Mouse (Mus musculus): Measurements from ENCODE around the gene Hnrnpm.
A peak's percentile ranks its signal among the peaks of the same experiment; 100 is the strongest.

Hnrnpm gene

GRCm38 (mm10) chr17:33686760-33687159 is at the start of gene Hnrnpm:
Hnrnpm (minus strand) TSS chr17:33686860.
- TF ChIP-seq GATA4 (IDR thresholded peaks at IDR 0.05; ENCODE audit: insufficient replicate concordance, low read length), result no peak

DNA sequence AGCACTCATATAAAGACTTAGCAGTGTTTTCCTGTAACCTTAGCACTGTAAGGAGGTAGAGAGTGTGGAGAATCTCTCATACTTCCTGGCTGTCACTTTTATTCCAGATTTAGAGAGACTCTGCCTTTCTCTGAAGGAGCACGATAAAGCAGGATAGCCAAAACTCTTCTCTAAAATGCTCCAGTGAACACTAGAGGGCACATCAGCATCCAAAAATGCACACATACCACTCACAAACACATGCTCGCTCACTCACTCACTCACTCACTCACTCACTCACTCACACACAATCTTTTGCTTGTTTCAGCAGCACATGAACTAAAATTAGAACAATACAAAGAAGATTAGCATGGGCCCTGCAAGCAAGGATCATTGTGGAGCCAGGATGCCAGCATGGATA is 42.6 kb upstream of the Hnrnpm start:
- TF ChIP-seq GATA4 (IDR thresholded peaks at IDR 0.05; ENCODE audit: insufficient replicate concordance, low read length), result no peak

DNA sequence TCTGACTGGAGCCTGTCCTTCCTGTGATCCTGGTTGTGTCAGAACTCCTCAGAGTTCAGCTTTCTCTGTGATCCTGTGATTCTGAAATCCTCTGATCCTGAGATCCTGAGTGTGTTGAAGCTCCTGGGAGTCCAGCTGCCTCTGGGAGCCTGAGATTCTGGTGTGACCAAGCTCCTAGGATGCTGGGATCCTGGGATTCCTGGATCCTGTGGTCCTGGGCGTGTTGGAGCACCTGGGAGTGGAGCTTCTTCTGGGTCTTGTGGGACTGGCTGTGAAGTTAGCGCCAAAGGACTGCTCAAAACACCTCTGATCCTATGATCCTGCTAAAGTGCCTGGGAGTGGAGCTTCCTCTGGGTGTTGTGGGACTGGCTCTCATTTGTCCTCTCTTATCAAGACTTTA is 41.7 kb upstream of the Hnrnpm start:
- TF ChIP-seq GATA4 (IDR thresholded peaks at IDR 0.05; ENCODE audit: insufficient replicate concordance, low read length), result no peak

DNA sequence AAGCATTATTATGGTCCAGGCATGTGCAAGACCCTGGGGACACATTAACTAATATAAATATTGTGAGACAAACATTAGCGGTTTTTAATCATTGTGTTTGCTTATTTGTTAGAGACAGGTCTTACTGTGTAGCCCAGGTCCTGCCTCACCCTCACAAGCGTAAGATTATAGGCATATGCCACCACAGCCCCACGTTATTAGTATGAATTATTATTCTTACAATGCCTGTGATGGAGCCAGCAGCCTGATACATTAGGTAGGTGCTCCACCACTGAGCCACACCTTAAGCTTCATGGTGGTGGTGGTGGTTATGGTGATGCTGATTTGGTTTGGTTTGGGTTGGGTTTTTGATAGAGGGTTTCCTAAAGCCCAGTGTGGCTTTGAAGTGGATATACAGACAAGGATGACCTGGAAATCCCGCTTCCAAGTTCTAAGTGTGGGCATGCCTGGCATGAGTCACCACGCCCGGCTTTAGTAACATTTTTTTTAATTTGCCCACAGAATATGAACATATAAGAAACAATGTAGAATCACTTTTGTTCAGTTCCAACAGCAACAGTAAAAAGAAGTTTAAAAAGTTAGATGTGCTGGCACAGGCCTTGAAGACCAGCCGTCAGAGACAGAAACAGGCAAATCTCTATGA is 33.2 kb upstream of the Hnrnpm start:
- TF ChIP-seq GATA4 (IDR thresholded peaks at IDR 0.05; ENCODE audit: insufficient replicate concordance, low read length), result no peak

GRCm38 (mm10) chr17:33718944-33719725 is 32.5 kb upstream of the Hnrnpm start:
- TF ChIP-seq GATA4 (IDR thresholded peaks at IDR 0.05; ENCODE audit: insufficient replicate concordance, low read length), result no peak

- peak; percentile 28; the same call in 1 of the 2 replicates for TF ChIP-seq GATA4 (IDR thresholded peaks at IDR 0.05; ENCODE audit: insufficient replicate concordance, low read length)
Observed at GRCm38 (mm10) chr17:33718384-33718881, 31.8 kb upstream of the Hnrnpm start, which contains the start of gene March2. March2 (minus strand) TSS chr17:33718670.

- no peak for TF ChIP-seq GATA4 (IDR thresholded peaks at IDR 0.05; ENCODE audit: insufficient replicate concordance, low read length)
Observed at GRCm38 (mm10) chr17:33717982-33718381, 31.3 kb upstream of the Hnrnpm start.

DNA sequence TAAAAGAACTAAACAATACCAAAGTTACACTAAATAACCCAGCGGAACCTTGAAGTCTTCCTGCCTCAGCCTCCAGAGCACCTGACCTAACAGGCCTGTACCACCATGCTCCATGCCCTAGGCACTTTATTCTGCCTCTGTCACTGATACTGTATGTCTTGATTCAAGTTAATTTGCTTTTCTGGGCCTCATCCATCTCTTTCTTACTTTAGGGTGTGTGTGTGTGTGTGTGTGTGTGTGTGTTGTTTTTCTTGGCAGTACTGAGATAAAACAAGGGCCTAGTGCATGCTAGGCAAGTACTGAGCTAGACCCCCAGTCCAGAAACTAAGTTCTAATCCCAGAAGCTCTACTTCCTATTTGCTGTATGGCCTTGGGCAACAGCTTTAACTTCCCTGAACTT is 30.6 kb upstream of the Hnrnpm start:
- TF ChIP-seq GATA4 (IDR thresholded peaks at IDR 0.05; ENCODE audit: insufficient replicate concordance, low read length), result no peak

- no peak for TF ChIP-seq GATA4 (IDR thresholded peaks at IDR 0.05; ENCODE audit: insufficient replicate concordance, low read length)
Observed at GRCm38 (mm10) chr17:33714779-33715178, 28.1 kb upstream of the Hnrnpm start.

DNA sequence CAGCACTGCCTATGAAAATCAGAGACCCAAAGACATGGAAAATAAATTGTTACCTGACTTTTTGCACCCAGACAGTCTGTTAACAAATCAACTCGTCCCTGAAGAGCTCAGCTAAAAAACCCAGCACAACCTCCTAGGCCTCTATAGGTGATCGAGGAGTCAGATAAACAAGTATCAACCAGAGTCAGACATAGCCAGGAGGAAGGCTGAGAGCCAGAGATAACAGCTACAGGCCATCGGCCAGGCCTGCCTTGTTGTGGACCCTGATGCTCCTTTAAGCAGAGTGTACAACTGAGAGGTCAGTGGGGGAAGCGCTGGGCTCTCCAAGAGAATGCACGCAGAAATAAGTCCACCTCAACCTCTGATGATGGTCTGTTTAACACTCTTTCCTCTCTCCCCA is 26.6 kb upstream of the Hnrnpm start:
- TF ChIP-seq GATA4 (IDR thresholded peaks at IDR 0.05; ENCODE audit: insufficient replicate concordance, low read length), result peak; percentile 23; the same call in 1 of the 2 replicates

DNA sequence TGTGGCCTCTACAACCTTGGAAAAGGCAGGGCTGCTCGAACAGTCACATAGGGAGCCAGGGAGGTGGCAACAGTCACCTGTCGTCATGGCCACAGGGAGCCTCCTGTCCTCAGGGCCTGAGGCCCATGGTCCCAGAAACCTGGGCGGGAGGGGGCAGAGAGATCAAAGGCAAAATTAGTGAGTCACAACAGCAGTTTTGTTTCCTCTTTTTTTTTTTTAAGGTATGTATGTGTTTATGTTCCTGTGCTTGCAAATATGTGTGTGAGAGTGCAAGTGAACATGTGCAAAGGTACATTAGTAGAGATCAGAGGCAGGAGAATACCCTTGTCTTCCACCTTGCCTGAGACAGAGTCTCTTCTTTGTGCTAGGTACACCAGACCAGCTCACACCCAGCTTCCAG is 23.2 kb upstream of the Hnrnpm start:
- TF ChIP-seq GATA4 (IDR thresholded peaks at IDR 0.05; ENCODE audit: insufficient replicate concordance, low read length), result no peak

GRCm38 (mm10) chr17:33703091-33703490 is 16.4 kb upstream of the Hnrnpm start:
- no peak for TF ChIP-seq GATA4 (IDR thresholded peaks at IDR 0.05; ENCODE audit: insufficient replicate concordance, low read length)

GRCm38 (mm10) chr17:33702178-33702577 is 15.5 kb upstream of the Hnrnpm start:
- no peak for TF ChIP-seq GATA4 (IDR thresholded peaks at IDR 0.05; ENCODE audit: insufficient replicate concordance, low read length)

DNA sequence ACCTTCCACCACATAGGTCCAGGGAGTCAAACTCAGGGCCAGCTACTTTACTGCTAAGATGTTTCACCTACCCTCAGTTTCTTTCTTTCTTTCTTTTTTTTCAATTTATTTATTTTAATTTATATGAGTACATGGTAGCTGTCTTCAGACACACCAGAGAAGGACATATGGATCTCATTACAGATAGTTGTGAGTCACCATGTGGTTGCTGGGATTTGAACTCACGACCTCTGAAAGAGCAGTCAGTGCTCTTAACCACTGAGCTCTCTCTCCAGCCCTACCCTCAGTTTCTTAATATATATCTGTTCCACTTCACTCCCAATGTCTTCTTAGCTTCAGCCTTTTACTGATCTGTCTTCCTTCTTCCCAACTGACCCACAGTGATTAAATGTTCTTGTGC is 8.8 kb upstream of the Hnrnpm start:
- no peak for TF ChIP-seq GATA4 (IDR thresholded peaks at IDR 0.05; ENCODE audit: insufficient replicate concordance, low read length)

- TF ChIP-seq GATA4 (IDR thresholded peaks at IDR 0.05; ENCODE audit: insufficient replicate concordance, low read length), result peak; percentile 27; the same call in 1 of the 2 replicates
Observed at GRCm38 (mm10) chr17:33685249-33685653, 1.4 kb downstream of the Hnrnpm start.

- TF ChIP-seq GATA4 (IDR thresholded peaks at IDR 0.05; ENCODE audit: insufficient replicate concordance, low read length), result no peak
Observed at GRCm38 (mm10) chr17:33684671-33685231, 1.9 kb downstream of the Hnrnpm start.

Data from liver, adult (tissue).